In the genomic region with DNA sequence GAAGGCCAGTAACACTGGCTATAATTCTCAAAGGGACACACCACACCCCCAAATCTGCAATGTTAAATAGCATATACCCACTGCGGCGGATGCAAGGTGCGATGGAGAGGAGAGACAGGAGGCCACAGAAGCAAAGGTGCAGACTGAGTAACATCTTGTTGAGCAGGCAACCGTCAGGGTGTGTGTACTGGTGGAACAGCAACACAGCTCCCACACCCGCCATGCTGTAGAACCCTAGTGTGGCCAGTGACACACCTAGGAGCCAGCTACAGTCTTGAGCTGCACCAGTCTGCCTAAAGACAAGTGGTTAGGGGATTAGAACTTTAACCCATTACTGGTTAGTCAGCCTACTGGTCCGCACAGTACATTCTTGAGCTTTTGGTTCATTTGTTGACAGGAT, we compare ENCODE assay signal across 36 mouse cellular contexts. TPM values are rescaled to one million over a fixed set of nuclear protein-coding genes. Genes with fewer than 3 reads are reported as not detected.
DNase-seq lines count a peak whose midpoint lies in the region; ATAC-seq and TF ChIP-seq lines count a peak whose summit lies in the region.
"Had no signal": no experiment of that assay in that cellular context is flagged by ENCODE, and none has a peak within 500 bp of the region (broad histone marks: within the 10 kb centered on the region; RNA-seq: fewer than 3 reads in every experiment).

No protein-coding gene starts in this region.

- peaks cover 53% of the 10 kb centered on the region for H3K36me3 ChIP-seq in heart, embryonic 13.5 days
- H3K36me3 ChIP-seq in megakaryocyte, embryonic 14.5 days (replicated peaks; ENCODE audit: low read length), result peaks cover 64% of the 10 kb centered on the region
- peaks cover 22% of the 10 kb centered on the region for H3K36me3 ChIP-seq in myocyte (ENCODE audit: control insufficient read depth, insufficient read depth)
- peaks cover 30% of the 10 kb centered on the region for H3K36me3 ChIP-seq in kidney, embryonic 14.5 days (ENCODE audit: control insufficient read depth, insufficient read depth, low read length)

- peak; percentile 89 for DNase-seq in heart, adult 11 months
- DNase-seq in heart, postnatal 14 days, result no peak
- no peak for DNase-seq in heart, adult 9 months (ENCODE audit: low spot score in 2 of 2)
- DNase-seq: adrenal gland, postnatal 25 days; cerebellum, adult 11-12 months; cerebellum, adult 9-11 months; embryo, embryonic 11 days; gastrocnemius, postnatal 25 days; kidney, adult 18-20 months; kidney, postnatal 4 days; liver, embryonic 13.5 days; lung, adult 18-20 months; right cerebral cortex, postnatal 4 days; thymus, adult 18-20 months; thymus, postnatal 36 days had no signal

- 83% methylated on average over 6 of the region's 6 CpGs for WGBS in heart, embryonic 13.5 days
- 90% methylated on average over 6 of the region's 6 CpGs for WGBS in kidney, embryonic 14.5 days

- H3K4me1 ChIP-seq in heart, embryonic 13.5 days, result peaks cover 54% of the 10 kb centered on the region
- peaks cover 68% of the 10 kb centered on the region for H3K4me1 ChIP-seq in megakaryocyte, embryonic 14.5 days
- peaks cover 8% of the 10 kb centered on the region; the same call in 1 of the 2 replicates for H3K4me1 ChIP-seq in kidney, embryonic 14.5 days (ENCODE audit: control insufficient read depth, insufficient read depth, low read length)

- ATAC-seq in heart, embryonic 13.5 days (ENCODE audit: extremely low read depth, insufficient number of reproducible peaks, low FRiP score, low TSS enrichment), result no peak
- no peak for ATAC-seq in megakaryocyte, adult 5-6 weeks (ENCODE audit: poor library complexity, severe bottlenecking)
- no peak for ATAC-seq in kidney, embryonic 14.5 days (ENCODE audit: low FRiP score, low TSS enrichment)
- ATAC-seq: CD4-positive, CD25-positive, alpha-beta regulatory T cell, adult 4 months; lung, postnatal 0 days; midbrain, embryonic 15.5 days had no signal

- H3ac ChIP-seq in myocyte (ENCODE audit: control insufficient read depth, insufficient read length), result no peak overlapping the region

- peak overlapping the region; percentile 37; the same call in 1 of the 2 replicates for H3K9ac ChIP-seq in heart, embryonic 13.5 days
- no peak overlapping the region for H3K9ac ChIP-seq in kidney, embryonic 14.5 days (ENCODE audit: low read depth, low read length)
- H3K9ac ChIP-seq: embryonic facial prominence, embryonic 13.5 days; forebrain, embryonic 12.5 days; hindbrain, embryonic 15.5 days; limb, embryonic 13.5 days; liver, embryonic 13.5 days; midbrain, embryonic 15.5 days; neural tube, embryonic 12.5 days had no signal

- intact Hi-C loops in heart, postnatal 14 days (cut with DNase I), result loop anchor here (10.0 kb wide), 1 partner anchor 501 kb away; a partner anchor contains a TSS

- no peak overlapping the region for H3K4me3 ChIP-seq in heart, embryonic 13.5 days
- peak overlapping the region; percentile 35 for H3K4me3 ChIP-seq in megakaryocyte, embryonic 14.5 days (replicated peaks)
- H3K4me3 ChIP-seq in myocyte, result no peak overlapping the region
- H3K4me3 ChIP-seq in kidney, embryonic 14.5 days (ENCODE audit: low read length), result no peak overlapping the region
- H3K4me3 ChIP-seq: embryonic facial prominence, embryonic 13.5 days; erythroblast, embryonic 14.5 days; forebrain, embryonic 12.5 days; hindbrain, embryonic 15.5 days; limb, embryonic 13.5 days; liver, embryonic 13.5 days; midbrain, embryonic 10.5 days; midbrain, embryonic 15.5 days; neural tube, embryonic 12.5 days had no signal

- H3K27me3 ChIP-seq in heart, embryonic 13.5 days (replicated peaks), result no peaks in the 10 kb centered on the region
- H3K27me3 ChIP-seq in megakaryocyte, embryonic 14.5 days (replicated peaks), result no peaks in the 10 kb centered on the region
- H3K27me3 ChIP-seq in myocyte (ENCODE audit: control insufficient read depth, insufficient read depth, insufficient read length), result no peaks in the 10 kb centered on the region
- no peaks in the 10 kb centered on the region for H3K27me3 ChIP-seq in kidney, embryonic 14.5 days (ENCODE audit: control insufficient read depth, insufficient read depth, low read length)
- H3K27me3 ChIP-seq: embryonic facial prominence, embryonic 13.5 days; forebrain, embryonic 12.5 days; hindbrain, embryonic 15.5 days; limb, embryonic 13.5 days; liver, embryonic 13.5 days; midbrain, embryonic 15.5 days; neural tube, embryonic 12.5 days had no signal

- peak overlapping the region; percentile 84 for H3K27ac ChIP-seq in heart, embryonic 13.5 days (replicated peaks)
- H3K27ac ChIP-seq in kidney, embryonic 14.5 days (ENCODE audit: low read depth, low read length), result no peak overlapping the region
- H3K27ac ChIP-seq: embryonic facial prominence, embryonic 13.5 days; forebrain, embryonic 12.5 days; hindbrain, embryonic 15.5 days; limb, embryonic 13.5 days; liver, embryonic 13.5 days; macrophage; midbrain, embryonic 10.5 days; midbrain, embryonic 15.5 days; neural tube, embryonic 12.5 days; stomach, postnatal 0 days had no signal

- TF ChIP-seq POLR2A in myocyte (IDR thresholded peaks at IDR 0.05; ENCODE audit: insufficient read length, low read depth), result peak; percentile 30

- H3K4me2 ChIP-seq in heart, embryonic 13.5 days, result no peak overlapping the region; the same call in 1 of the 2 replicates
- no peak overlapping the region for H3K4me2 ChIP-seq in myocyte (ENCODE audit: low read depth)
- no peak overlapping the region for H3K4me2 ChIP-seq in kidney, embryonic 14.5 days (replicated peaks; ENCODE audit: low read depth, low read length)
- H3K4me2 ChIP-seq: embryonic facial prominence, embryonic 13.5 days; forebrain, embryonic 12.5 days; hindbrain, embryonic 15.5 days; limb, embryonic 13.5 days; liver, embryonic 13.5 days; midbrain, embryonic 15.5 days; neural tube, embryonic 12.5 days had no signal

- H3K9me3 ChIP-seq in heart, embryonic 13.5 days, result no peaks in the 10 kb centered on the region
- no peaks in the 10 kb centered on the region for H3K9me3 ChIP-seq in megakaryocyte, embryonic 14.5 days
- no peaks in the 10 kb centered on the region for H3K9me3 ChIP-seq in kidney, embryonic 14.5 days (ENCODE audit: control insufficient read depth, low read length)
- H3K9me3 ChIP-seq: embryonic facial prominence, embryonic 13.5 days; forebrain, embryonic 12.5 days; hindbrain, embryonic 15.5 days; limb, embryonic 13.5 days; liver, embryonic 13.5 days; midbrain, embryonic 10.5 days; midbrain, embryonic 15.5 days; neural tube, embryonic 12.5 days had no signal

- peaks cover 46% of the 10 kb centered on the region for H3K79me2 ChIP-seq in myocyte (ENCODE audit: control insufficient read depth, insufficient read depth)

TF ChIP-seq in myocyte, 11 proteins besides CTCF, POLR2A, EP300 and RAD21 (continues in another document):
- no peak for TF ChIP-seq SRF (IDR thresholded peaks at IDR 0.05; ENCODE audit: control insufficient read depth, insufficient read length, low read depth)
- TF ChIP-seq USF1 (IDR thresholded peaks at IDR 0.05; ENCODE audit: low read depth), result no peak
- TF ChIP-seq POLR2AphosphoS2 (IDR thresholded peaks at IDR 0.05; ENCODE audit: insufficient read length, low read depth), result peak; percentile 93
- no peak for TF ChIP-seq MYOG (IDR thresholded peaks at IDR 0.05; ENCODE audit: control insufficient read depth in 1 of 3, insufficient read depth in 1 of 3, insufficient read length in 2 of 3, low read depth in 2 of 3)
- TF ChIP-seq REST (IDR thresholded peaks at IDR 0.05; ENCODE audit: insufficient read depth, insufficient read length), result no peak

RNA-seq across cellular contexts. Expression of a gene that starts 0.8 kb away (rescaled TPM):
- 10 to 100 TPM; 18.2 to 20.4 TPM for total RNA-seq in heart, postnatal 14 days (2021)
- polyA plus RNA-seq in heart, embryonic 13.5 days (2015; fragmentation: Nextera tagmentation; extraction: Ambion mirVana), result 96.3 and 106 TPM in 2 replicates
- 12.9 and 128 TPM in 2 replicates for polyA plus RNA-seq in megakaryocyte, embryonic 14.5 days (2012; ENCODE audit: insufficient read depth, low replicate concordance)
- 68.9 and 78.0 TPM in 2 replicates for total RNA-seq in megakaryocyte, adult 5-6 weeks (2015)
- total RNA-seq in megakaryocyte, adult 5-6 weeks (2017), result 58.5 and 73.2 TPM in 2 replicates
- polyA plus RNA-seq in myocyte (2012; fragmentation: generic; extraction: Trizol), result 26.4 TPM
- polyA plus RNA-seq in kidney, embryonic 14.5 days (2014; fragmentation: Nextera tagmentation; extraction: Ambion mirVana), result 116 and 147 TPM in 2 replicates

RNA-seq across cellular contexts. Expression of a gene that starts 2.7 kb away (rescaled TPM):
- under 1 TPM in 1 of 2 experiments, not detected in 1; 0.17 TPM for total RNA-seq in heart, postnatal 14 days (2021)
- 0.07 and 0.13 TPM in 2 replicates for polyA plus RNA-seq in heart, embryonic 13.5 days (2015; fragmentation: Nextera tagmentation; extraction: Ambion mirVana)
- polyA plus RNA-seq in megakaryocyte, embryonic 14.5 days (2012; ENCODE audit: insufficient read depth, low replicate concordance), result 0.30 TPM in 1 of 2 replicates, not detected in the other
- not detected in 2 replicates for total RNA-seq in megakaryocyte, adult 5-6 weeks (2015)
- 0.22 TPM in 1 of 2 replicates, not detected in the other for total RNA-seq in megakaryocyte, adult 5-6 weeks (2017)
- polyA plus RNA-seq in myocyte (2012; fragmentation: generic; extraction: Trizol), result 0.32 TPM
- polyA plus RNA-seq in kidney, embryonic 14.5 days (2014; fragmentation: Nextera tagmentation; extraction: Ambion mirVana), result 0.20 and 0.24 TPM in 2 replicates
- total RNA-seq: gastrocnemius, postnatal 25 days had no signal
- polyA plus RNA-seq: erythroblast, embryonic 14.5 days had no signal

RNA-seq across cellular contexts. Expression of a gene that starts 4.9 kb away (rescaled TPM):
- total RNA-seq in heart, postnatal 14 days (2021), result 100 to 1,000 TPM; 341 to 387 TPM
- 522 and 573 TPM in 2 replicates for polyA plus RNA-seq in heart, embryonic 13.5 days (2015; fragmentation: Nextera tagmentation; extraction: Ambion mirVana)
- polyA plus RNA-seq in megakaryocyte, embryonic 14.5 days (2012; ENCODE audit: insufficient read depth, low replicate concordance), result 78.6 and 558 TPM in 2 replicates
- 390 and 393 TPM in 2 replicates for total RNA-seq in megakaryocyte, adult 5-6 weeks (2015)
- total RNA-seq in megakaryocyte, adult 5-6 weeks (2017), result 216 and 267 TPM in 2 replicates
- 891 TPM for polyA plus RNA-seq in myocyte (2012; fragmentation: generic; extraction: Trizol)
- 522 and 664 TPM in 2 replicates for polyA plus RNA-seq in kidney, embryonic 14.5 days (2014; fragmentation: Nextera tagmentation; extraction: Ambion mirVana)

RNA-seq across cellular contexts. Expression of a gene that starts 9.8 kb away (rescaled TPM):
- not detected for total RNA-seq in heart, postnatal 14 days (2021)
- polyA plus RNA-seq in heart, embryonic 13.5 days (2015; fragmentation: Nextera tagmentation; extraction: Ambion mirVana), result 1.4 and 1.6 TPM in 2 replicates
- not detected in 2 replicates for polyA plus RNA-seq in megakaryocyte, embryonic 14.5 days (2012; ENCODE audit: insufficient read depth, low replicate concordance)
- total RNA-seq in megakaryocyte, adult 5-6 weeks (2015), result not detected in 2 replicates
- total RNA-seq in megakaryocyte, adult 5-6 weeks (2017), result not detected in 2 replicates
- 0.05 TPM for polyA plus RNA-seq in myocyte (2012; fragmentation: generic; extraction: Trizol)
- polyA plus RNA-seq in kidney, embryonic 14.5 days (2014; fragmentation: Nextera tagmentation; extraction: Ambion mirVana), result 12.0 and 12.2 TPM in 2 replicates
- total RNA-seq: gastrocnemius, postnatal 25 days; hematopoietic stem cell, adult 5-6 weeks; layer of hippocampus, adult 8-10 months; layer of hippocampus, postnatal 25 days; left cerebral cortex, adult 8-10 months had no signal
- polyA plus RNA-seq: erythroblast, embryonic 14.5 days had no signal

RNA-seq across cellular contexts. Expression of a gene that starts 19.9 kb away (rescaled TPM):
- total RNA-seq in heart, postnatal 14 days (2021), result 10 to 100 TPM; 25.7 to 25.9 TPM
- 39.7 and 42.0 TPM in 2 replicates for polyA plus RNA-seq in heart, embryonic 13.5 days (2015; fragmentation: Nextera tagmentation; extraction: Ambion mirVana)
- 2.3 TPM in 1 of 2 replicates, not detected in the other for polyA plus RNA-seq in megakaryocyte, embryonic 14.5 days (2012; ENCODE audit: insufficient read depth, low replicate concordance)
- 39.0 and 40.4 TPM in 2 replicates for total RNA-seq in megakaryocyte, adult 5-6 weeks (2015)
- 42.2 and 48.4 TPM in 2 replicates for total RNA-seq in megakaryocyte, adult 5-6 weeks (2017)
- polyA plus RNA-seq in myocyte (2012; fragmentation: generic; extraction: Trizol), result 13.1 TPM
- polyA plus RNA-seq in kidney, embryonic 14.5 days (2014; fragmentation: Nextera tagmentation; extraction: Ambion mirVana), result 47.8 and 53.2 TPM in 2 replicates
